Mouse (Mus musculus) liver, embryonic 14.5 days (tissue): ENCODE data around the gene Maml3.

Source experiments
- CTCF ChIP-seq: IDR thresholded peaks from 2 replicates; pipeline ENCODE4 v1.5.1; 2016; ENCODE audit warnings: antibody characterized with exemption, low read depth, control low read depth
- EP300 ChIP-seq: IDR thresholded peaks from 2 replicates; pipeline ENCODE4 v1.6.1; 2016; ENCODE audit warnings: antibody characterized with exemption, low read depth

GRCm38 (mm10) chr3:51762900-51763299, 342.0 kb downstream of the Maml3 start:
- TF ChIP-seq CTCF (no peak), EP300 (no peak)
